26 mouse cellular contexts compared by ENCODE assay signal in genomic region chr1:22274081-22274480, GRCm38 (mm10).
DNase-seq lines count a peak whose midpoint lies in the region; ATAC-seq and TF ChIP-seq lines count a peak whose summit lies in the region.
"Had no signal": no experiment of that assay in that cellular context is flagged by ENCODE, and none has a peak within 500 bp of the region (broad histone marks: within the 10 kb centered on the region; RNA-seq: fewer than 3 reads in every experiment).

No protein-coding gene starts in this region.

- ATAC-seq in forebrain, embryonic 11.5 days (replicated peaks; ENCODE audit: low FRiP score), result 0 out of 2 replicates have a peak, but pooled peaks have one; percentile 18
- ATAC-seq in forebrain, embryonic 14.5 days, result no peak
- ATAC-seq: activated CD4-positive, CD25-positive, alpha-beta regulatory T cell, adult 4 months; CD4-positive, CD25-positive, alpha-beta regulatory T cell, adult 4 months; forebrain, embryonic 15.5 days; Patski had no signal

- TF ChIP-seq POLR2A in kidney, adult 2 months (IDR thresholded peaks at IDR 0.05; ENCODE audit: low read depth, low read length), result no peak

- no peak for DNase-seq in forebrain, embryonic 11.5 days (ENCODE audit: low spot score)
- no peak for DNase-seq in forebrain, embryonic 14.5 days (ENCODE audit: low spot score)
- peak; percentile 75 for DNase-seq in kidney, adult 2 months
- DNase-seq in kidney, postnatal 4 days, result no peak
- peak; percentile 69 for DNase-seq in kidney, adult 9 months
- no peak for DNase-seq in kidney, adult 18-20 months
- peak; percentile 11 to 39 for DNase-seq in kidney, postnatal 36 days
- no peak for DNase-seq in kidney, postnatal 10 days
- DNase-seq: adrenal gland, adult 8-10 months; adrenal gland, postnatal 14 days; adrenal gland, postnatal 36 days; B cell, adult 2 months; cerebellum, adult 11-12 months; cerebellum, adult 2 months; cerebellum, adult 9-10 months; cerebellum, postnatal 10 days; cerebellum, postnatal 25 days had no signal

- WGBS in forebrain, embryonic 11.5 days, result 77% methylated on average over 2 of the region's 2 CpGs
- WGBS in forebrain, embryonic 14.5 days, result 81% methylated on average over 2 of the region's 2 CpGs
- 27% methylated on average over 2 of the region's 2 CpGs for WGBS in kidney, adult 2 months

- no peaks in the 10 kb centered on the region for H3K9me3 ChIP-seq in forebrain, embryonic 11.5 days (ENCODE audit: control insufficient read depth, low read length)
- no peaks in the 10 kb centered on the region for H3K9me3 ChIP-seq in forebrain, embryonic 14.5 days (replicated peaks; ENCODE audit: control insufficient read depth, low read length)
- H3K9me3 ChIP-seq: embryonic facial prominence, embryonic 10.5 days; embryonic facial prominence, embryonic 12.5 days; forebrain, embryonic 12.5 days; forebrain, embryonic 15.5 days; G1E had no signal

- H3K4me2 ChIP-seq in forebrain, embryonic 11.5 days (ENCODE audit: low read depth, low read length, severe bottlenecking), result no peak overlapping the region
- no peak overlapping the region for H3K4me2 ChIP-seq in forebrain, embryonic 14.5 days (ENCODE audit: low read length)
- H3K4me2 ChIP-seq: embryonic facial prominence, embryonic 12.5 days; forebrain, embryonic 12.5 days; forebrain, embryonic 15.5 days had no signal

- H3K4me1 ChIP-seq in forebrain, embryonic 11.5 days (replicated peaks; ENCODE audit: control insufficient read depth, insufficient read depth, low read length), result no peaks in the 10 kb centered on the region
- no peaks in the 10 kb centered on the region for H3K4me1 ChIP-seq in forebrain, embryonic 14.5 days (ENCODE audit: control insufficient read depth, insufficient read depth, low read length)
- H3K4me1 ChIP-seq in kidney, adult 2 months (ENCODE audit: control insufficient read depth, insufficient read depth, low read length), result peaks cover 5% of the 10 kb centered on the region
- H3K4me1 ChIP-seq: embryonic facial prominence, embryonic 10.5 days; embryonic facial prominence, embryonic 12.5 days; forebrain, embryonic 12.5 days; forebrain, embryonic 15.5 days had no signal

- TF ChIP-seq CTCF in kidney, adult 2 months (conservative IDR thresholded peaks at IDR 0.05; ENCODE audit: insufficient read depth, insufficient read length, low read depth, low read length), result no peak

- no peaks in the 10 kb centered on the region for H3K36me3 ChIP-seq in forebrain, embryonic 11.5 days (ENCODE audit: control insufficient read depth, insufficient read depth, low read length)
- H3K36me3 ChIP-seq in forebrain, embryonic 14.5 days (ENCODE audit: control insufficient read depth, insufficient read depth, low read length), result no peaks in the 10 kb centered on the region
- H3K36me3 ChIP-seq in kidney, adult 2 months (ENCODE audit: control insufficient read depth, insufficient read depth, low read length), result no peaks in the 10 kb centered on the region
- H3K36me3 ChIP-seq: embryonic facial prominence, embryonic 10.5 days; embryonic facial prominence, embryonic 12.5 days; forebrain, embryonic 12.5 days; forebrain, embryonic 15.5 days; G1E had no signal

- H3K4me3 ChIP-seq in forebrain, embryonic 11.5 days (ENCODE audit: low read depth, low read length), result no peak overlapping the region
- no peak overlapping the region for H3K4me3 ChIP-seq in forebrain, embryonic 14.5 days (ENCODE audit: low read depth, low read length)
- H3K4me3 ChIP-seq in kidney, adult 2 months (ENCODE audit: insufficient read depth, low read depth, low read length), result no peak overlapping the region
- H3K4me3 ChIP-seq: embryonic facial prominence, embryonic 10.5 days; embryonic facial prominence, embryonic 12.5 days; forebrain, embryonic 12.5 days; forebrain, embryonic 15.5 days had no signal

- H3K9ac ChIP-seq in forebrain, embryonic 11.5 days (ENCODE audit: low read length), result no peak overlapping the region
- no peak overlapping the region for H3K9ac ChIP-seq in forebrain, embryonic 14.5 days (ENCODE audit: low read length)
- H3K9ac ChIP-seq: embryonic facial prominence, embryonic 12.5 days; forebrain, embryonic 12.5 days; forebrain, embryonic 15.5 days had no signal

- no peaks in the 10 kb centered on the region for H3K27me3 ChIP-seq in forebrain, embryonic 11.5 days (ENCODE audit: control insufficient read depth, insufficient read depth, low read length)
- no peaks in the 10 kb centered on the region for H3K27me3 ChIP-seq in forebrain, embryonic 14.5 days (replicated peaks; ENCODE audit: control insufficient read depth, insufficient read depth, low read length)
- H3K27me3 ChIP-seq in kidney, adult 2 months (replicated peaks; ENCODE audit: control insufficient read depth, insufficient read depth, low read length), result no peaks in the 10 kb centered on the region
- H3K27me3 ChIP-seq: CH12.LX; embryonic facial prominence, embryonic 12.5 days; forebrain, embryonic 12.5 days; forebrain, embryonic 15.5 days; Patski had no signal

- H3K27ac ChIP-seq in forebrain, embryonic 11.5 days (ENCODE audit: low read depth, low read length), result no peak overlapping the region
- no peak overlapping the region for H3K27ac ChIP-seq in forebrain, embryonic 14.5 days (ENCODE audit: low read depth, low read length)
- H3K27ac ChIP-seq in kidney, adult 2 months (ENCODE audit: insufficient read depth, low read depth, low read length), result no peak overlapping the region
- H3K27ac ChIP-seq: embryonic facial prominence, embryonic 10.5 days; embryonic facial prominence, embryonic 12.5 days; forebrain, embryonic 12.5 days; forebrain, embryonic 15.5 days had no signal

Comparison
In these comparisons a context has a peak if more than half of its experiments do, and no peak if none do; other contexts are left out.
1. DNase-seq: peak in kidney, adult 2 months (single experiment), kidney, adult 9 months (single experiment) and kidney, postnatal 36 days (2 of 2); none in forebrain, embryonic 11.5 days (single experiment), forebrain, embryonic 14.5 days (single experiment), kidney, postnatal 4 days (0 of 2), kidney, adult 18-20 months (single experiment) and kidney, postnatal 10 days (single experiment).